Mouse (Mus musculus) olfactory bulb, adult 2 months (tissue): ENCODE data around the gene Meis2.

Source experiments
- CTCF ChIP-seq: fragments of 200-500 bp; IDR thresholded peaks from 2 replicates; pipeline ENCODE4 v1.5.1; 2012; ENCODE audit warnings: low read depth, mild to moderate bottlenecking, low read length, moderate library complexity; ENCODE audit not compliant: insufficient read depth
- POLR2A ChIP-seq: fragments of 200-500 bp; IDR thresholded peaks from 2 replicates; pipeline ENCODE4 v1.6.1; 2012; ENCODE audit warnings: mild to moderate bottlenecking, low read depth, low read length, moderate library complexity; ENCODE audit not compliant: insufficient read depth

DNA sequence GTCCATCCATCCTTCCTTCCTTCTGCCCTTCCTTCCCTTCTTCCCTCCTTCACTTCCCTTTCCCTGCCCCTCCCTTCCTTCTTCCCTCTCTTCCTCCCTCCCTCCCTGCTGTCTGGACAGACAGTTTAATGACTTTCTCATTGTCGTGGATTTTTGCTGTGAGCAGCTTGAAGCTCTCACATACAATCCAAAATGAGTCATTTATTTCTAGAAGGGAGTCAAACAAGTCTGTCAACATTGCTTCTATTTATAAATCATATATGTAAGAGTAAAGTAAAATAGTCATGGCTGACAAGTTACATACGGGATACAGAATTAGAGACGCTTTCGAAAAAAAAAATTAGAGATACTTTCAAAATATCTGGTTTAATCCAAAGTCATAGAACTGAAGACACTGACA is 43.7 kb downstream of the Meis2 start:
- TF ChIP-seq CTCF: no peak
- TF ChIP-seq POLR2A: no peak
